Mouse (Mus musculus) retina, postnatal 7 days (tissue): ENCODE measurements around the gene Olfr648.
A peak's percentile ranks its signal among the peaks of the same experiment; 100 is the strongest.

Experiments used
- DNase-seq: peaks from one replicate; pipeline ENCODE4 v3.0.0-alpha.2; 2012; ENCODE audit warnings: low read depth, low spot score

Olfr648 gene

DNA sequence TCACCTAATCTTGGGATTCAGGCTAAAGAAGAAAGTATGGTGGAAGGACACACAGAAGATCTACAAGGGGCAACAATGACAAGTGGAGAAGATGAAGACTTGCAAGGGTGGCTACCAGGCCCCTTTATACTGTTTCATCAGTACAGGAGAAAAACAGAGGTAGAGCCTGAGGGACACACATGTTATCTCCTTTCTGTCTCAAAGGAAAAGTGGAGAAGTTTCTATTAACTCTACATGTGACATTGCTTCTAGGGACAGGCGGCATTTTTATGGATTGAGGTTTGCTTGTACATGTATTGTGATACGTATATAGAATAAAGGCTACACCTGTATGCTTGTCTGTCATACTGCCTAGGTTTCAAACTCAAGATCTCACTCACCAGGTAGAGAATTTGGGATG lies at the start of gene Olfr648:
Gene Olfr648, minus strand, starts transcription at position 101 of the 400 bp plus-strand sequence.
- no peak for DNase-seq

GRCm38 (mm10) chr7:104231203-104231602 lies 48.0 kb upstream of the Olfr648 start:
- DNase-seq, result no peak

- DNase-seq, result peak; percentile 11
Measured at GRCm38 (mm10) chr7:104218701-104219569, 35.7 kb upstream of the Olfr648 start, which contains the start of gene Trim6. Gene Trim6 (plus strand): TSS chr7:104218793.

DNA sequence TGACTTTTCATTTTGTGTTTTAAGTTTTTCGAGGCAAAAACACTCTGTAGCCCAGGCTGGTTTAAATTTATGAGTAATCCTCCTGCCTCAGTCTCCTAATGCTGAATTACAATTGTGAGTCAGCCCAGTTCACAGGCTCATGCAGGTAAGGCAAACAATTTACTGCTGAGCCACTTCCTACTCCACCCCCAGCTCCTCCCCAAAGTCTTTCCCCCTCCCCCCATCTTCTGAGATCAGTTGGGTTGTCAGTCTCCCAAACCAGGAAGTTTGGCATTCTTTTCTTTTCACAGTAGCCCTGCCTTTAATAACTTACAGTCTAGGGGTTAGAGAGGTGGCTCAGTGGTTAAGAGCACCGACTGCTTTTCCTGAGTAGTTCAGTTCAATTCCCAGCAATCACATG lies 34.7 kb upstream of the Olfr648 start:
- DNase-seq, result no peak

DNA sequence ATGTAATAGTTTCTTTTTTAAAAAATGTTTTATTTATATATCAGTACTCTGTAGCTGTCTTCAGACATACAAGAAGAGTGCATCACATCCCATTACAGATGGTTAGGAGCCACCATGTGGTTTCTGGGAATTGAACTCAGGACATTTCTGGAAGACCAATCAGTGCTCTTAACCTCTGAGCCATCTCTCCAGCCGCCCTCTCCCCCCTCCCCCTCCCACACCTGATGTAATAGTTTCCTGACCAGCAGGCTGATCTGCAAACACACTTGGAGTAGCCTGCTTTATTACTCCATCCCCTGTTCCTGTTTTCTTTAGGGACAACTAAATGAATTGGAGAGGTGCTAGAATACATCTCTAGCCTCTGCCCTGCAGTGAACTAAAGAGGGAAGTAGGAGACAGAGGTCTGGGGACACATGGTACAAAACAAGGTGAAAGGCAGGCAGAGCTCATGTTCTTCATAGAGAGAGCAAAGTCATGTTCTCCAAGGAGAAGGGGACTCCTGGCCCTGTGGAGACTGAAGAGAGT lies 32.9 kb upstream of the Olfr648 start:
- no peak for DNase-seq

GRCm38 (mm10) chr7:104206197-104206596 lies 23.0 kb upstream of the Olfr648 start:
- no peak for DNase-seq

DNA sequence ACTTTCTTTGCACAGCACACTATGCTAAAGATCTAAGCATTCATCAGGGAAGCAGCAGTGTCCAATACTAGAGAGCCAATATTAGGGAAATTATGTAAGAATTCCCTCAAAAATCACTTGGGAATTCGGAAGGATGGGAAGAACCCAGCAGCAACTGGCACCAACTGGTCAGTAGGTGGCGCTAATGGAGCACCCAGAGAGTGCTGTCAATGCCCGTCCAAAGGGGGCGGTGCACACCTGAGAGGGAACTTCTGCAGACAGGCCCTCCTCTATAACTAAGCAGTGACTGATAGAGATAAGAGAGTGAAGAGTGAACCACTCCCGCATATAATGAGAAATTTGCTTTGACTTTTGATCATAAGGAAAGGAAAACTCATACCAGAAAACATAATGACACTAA lies 16.6 kb upstream of the Olfr648 start:
- DNase-seq, result peak; percentile 25

GRCm38 (mm10) chr7:104195885-104196284 lies 12.7 kb upstream of the Olfr648 start, which contains the start of gene Olfr649:
Gene Olfr649 (minus strand): TSS chr7:104195985.
- no peak for DNase-seq

DNA sequence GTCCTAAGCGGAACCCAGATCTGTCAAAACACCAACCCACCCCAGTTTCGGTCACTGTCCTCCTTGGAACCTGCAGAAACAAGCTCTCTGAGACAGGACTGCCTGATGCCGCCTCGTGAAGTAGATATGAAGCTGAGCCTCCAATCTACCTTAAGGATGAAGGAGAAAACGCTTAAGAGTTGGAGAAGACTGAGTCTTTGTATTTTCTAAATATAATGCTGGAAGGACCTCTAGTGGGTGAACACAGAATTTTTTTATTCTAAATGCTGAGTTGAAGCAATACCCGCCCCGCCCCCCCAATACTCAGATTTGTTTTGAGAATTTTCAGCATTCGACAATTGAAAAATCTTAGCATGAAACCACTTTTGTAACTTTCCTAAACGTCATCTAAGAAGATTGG lies 8.1 kb upstream of the Olfr648 start:
- DNase-seq, result no peak

DNA sequence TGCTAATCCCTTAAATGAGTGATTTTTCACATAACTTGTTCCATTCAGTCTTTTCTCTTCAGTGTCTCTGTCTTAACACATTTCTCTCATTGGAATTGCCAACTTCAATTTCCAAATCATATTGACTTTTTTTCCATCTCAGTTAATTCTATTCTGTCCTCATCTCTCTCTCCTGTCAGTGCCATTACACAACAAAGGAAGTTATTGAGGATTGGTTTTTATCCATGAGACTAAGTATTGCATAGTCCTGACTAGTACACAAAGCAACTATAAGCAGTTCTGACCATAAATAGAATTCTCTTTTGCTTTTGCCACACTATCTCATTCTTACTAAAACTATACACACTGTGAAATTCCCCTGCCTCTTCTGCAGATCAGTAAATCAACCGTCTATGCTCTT lies 4.1 kb downstream of the Olfr648 start:
- no peak for DNase-seq

GRCm38 (mm10) chr7:104178422-104179054 lies 4.7 kb downstream of the Olfr648 start:
- no peak for DNase-seq

DNA sequence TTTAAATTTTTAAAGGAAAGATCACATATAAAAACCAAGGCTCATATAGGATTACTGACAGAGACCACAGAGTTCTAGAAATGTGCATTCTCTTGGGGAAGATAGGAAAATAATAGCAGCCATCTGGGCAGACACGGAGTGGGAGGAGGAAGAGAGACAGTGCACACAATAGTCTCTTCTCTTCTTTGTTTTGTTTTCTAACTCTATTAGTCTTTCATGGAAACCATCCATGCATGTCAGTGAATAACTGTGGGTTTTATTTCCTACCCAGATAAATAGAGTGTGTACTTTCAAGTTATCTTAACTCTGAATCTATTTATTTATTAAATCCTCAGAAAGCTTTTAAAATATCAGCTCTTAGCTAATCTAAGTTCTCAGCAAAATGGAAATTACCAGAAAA lies 8.1 kb downstream of the Olfr648 start:
- DNase-seq, result no peak

DNA sequence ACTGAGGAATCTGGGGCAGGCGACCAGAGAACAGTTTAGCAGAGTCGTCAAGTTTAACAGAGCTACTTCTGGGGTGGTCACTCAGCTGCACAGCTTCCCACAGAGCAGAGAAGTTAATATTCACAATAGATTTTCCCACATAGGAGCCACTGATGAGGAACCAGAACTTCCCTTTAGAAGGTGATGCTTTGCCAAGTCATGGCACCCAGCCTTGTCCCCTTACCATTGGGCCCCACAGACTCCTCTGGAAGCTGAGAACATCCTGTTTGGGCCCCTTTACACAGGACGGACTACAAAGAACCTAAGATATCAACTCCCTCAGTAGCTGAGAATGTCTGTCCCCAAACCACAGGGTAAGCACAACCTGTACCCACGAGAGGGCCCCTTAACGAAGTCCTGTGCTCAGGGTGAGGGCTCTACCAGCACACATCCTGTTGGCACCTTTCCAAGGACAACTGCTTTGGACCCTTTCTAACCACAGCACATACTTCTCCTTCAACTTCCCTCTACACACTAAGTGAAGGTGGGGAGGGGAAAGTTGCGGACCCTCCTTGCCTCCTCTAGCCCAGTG lies 13.5 kb downstream of the Olfr648 start:
- no peak for DNase-seq

GRCm38 (mm10) chr7:104167105-104167504 lies 16.1 kb downstream of the Olfr648 start:
- no peak for DNase-seq

GRCm38 (mm10) chr7:104150456-104150855 lies 32.7 kb downstream of the Olfr648 start, which contains the start of gene Ubqlnl:
Gene Ubqlnl (minus strand): TSS chr7:104150556.
- DNase-seq, result no peak

DNA sequence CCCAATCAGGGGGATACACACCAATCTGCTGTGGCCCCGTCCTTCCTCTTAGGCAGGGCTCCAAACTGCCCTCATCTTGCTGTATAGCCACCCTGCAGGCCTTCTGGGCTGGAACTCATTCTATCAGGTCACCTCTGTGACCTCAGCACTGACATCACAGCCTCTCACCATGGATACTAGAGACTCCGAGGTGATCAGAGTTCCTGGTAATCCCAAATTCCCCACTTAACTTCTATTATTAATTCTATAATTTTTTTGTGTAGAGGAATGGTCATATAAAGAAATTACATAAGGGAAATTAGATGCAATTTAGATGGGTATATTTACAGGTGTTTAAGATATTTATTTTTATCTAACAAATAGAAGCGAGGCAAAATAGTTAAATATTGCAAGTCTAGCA lies 40.0 kb downstream of the Olfr648 start, which contains the start of gene Ubqln3:
Gene Ubqln3, minus strand, starts transcription at position 101 of the 400 bp plus-strand sequence.
- no peak for DNase-seq

- no peak for DNase-seq
Measured at GRCm38 (mm10) chr7:104137305-104137704, 45.9 kb downstream of the Olfr648 start, which contains the start of gene Olfr643. Gene Olfr643 (minus strand): TSS chr7:104137405.

GRCm38 (mm10) chr7:104129726-104130125 lies 53.5 kb downstream of the Olfr648 start, which contains the start of gene Ubqln5:
Gene Ubqln5 (minus strand): TSS chr7:104129826.
- DNase-seq, result no peak
